Mouse (Mus musculus) left cerebral cortex, adult 18-20 months (tissue): ENCODE measurements around the gene Dnajb3. TPM values are rescaled to one million over a fixed set of nuclear protein-coding genes. Genes with fewer than 3 reads are reported as not detected.

Experiments
- total RNA-seq, 2 experiments: library from RNA; stranded (reverse); gene quantifications; 2 replicates each; pipeline ENCODE4 v1.2.3; 2021

The Dnajb3 gene
- total RNA-seq, 2 experiments from 2014 or later, result 1.2 TPM

Other genes starting within 250 kb of the Dnajb3 start
- 10 to 100 TPM; 19.1 to 21.6 TPM for gene Usp40, start 197.2 kb downstream of the Dnajb3 start, total RNA-seq
- gene Ugt1a10, start 150.4 kb downstream of the Dnajb3 start, total RNA-seq, result not detected
- not detected for gene Ugt1a9, start 135.0 kb downstream of the Dnajb3 start, total RNA-seq
- gene Ugt1a8, start 118.0 kb downstream of the Dnajb3 start, total RNA-seq, result not detected
- gene Ugt1a7c, start 110.7 kb downstream of the Dnajb3 start, total RNA-seq, result under 1 TPM; 0.21 to 0.44 TPM
- gene Ugt1a6b, start 102.5 kb downstream of the Dnajb3 start, total RNA-seq, result under 1 TPM in 1 of 2 experiments, not detected in 1; 0.30 TPM
- gene Ugt1a6a, start 71.0 kb downstream of the Dnajb3 start, total RNA-seq, result 1 to 10 TPM; 1.4 to 2.1 TPM
- not detected for gene Ugt1a5, start 39.8 kb downstream of the Dnajb3 start, total RNA-seq
- gene Ugt1a2, start 5.2 kb downstream of the Dnajb3 start, total RNA-seq, result not detected
- not detected for gene Ugt1a1, start 6.2 kb upstream of the Dnajb3 start, total RNA-seq
- gene Mroh2a, start 21.2 kb upstream of the Dnajb3 start, total RNA-seq, result under 1 TPM in 1 of 2 experiments, not detected in 1; 0.58 TPM
- gene Hjurp, start 71.9 kb upstream of the Dnajb3 start, total RNA-seq, result 10 to 100 TPM; 46.6 to 48.6 TPM
- gene Trpm8, start 71.9 kb upstream of the Dnajb3 start, total RNA-seq, result under 1 TPM; 0.26 to 0.30 TPM
- under 1 TPM; 0.40 to 0.63 TPM for gene Spp2, start 201.2 kb upstream of the Dnajb3 start, total RNA-seq